Mouse (Mus musculus): ENCODE measurements at regions not wholly inside any gene's neighbourhood (a gene's known extent, or its start where the extent isn't known, plus 50 kb on each side); places are given as distances from the start of the nearest gene placed in this dataset.

DNA sequence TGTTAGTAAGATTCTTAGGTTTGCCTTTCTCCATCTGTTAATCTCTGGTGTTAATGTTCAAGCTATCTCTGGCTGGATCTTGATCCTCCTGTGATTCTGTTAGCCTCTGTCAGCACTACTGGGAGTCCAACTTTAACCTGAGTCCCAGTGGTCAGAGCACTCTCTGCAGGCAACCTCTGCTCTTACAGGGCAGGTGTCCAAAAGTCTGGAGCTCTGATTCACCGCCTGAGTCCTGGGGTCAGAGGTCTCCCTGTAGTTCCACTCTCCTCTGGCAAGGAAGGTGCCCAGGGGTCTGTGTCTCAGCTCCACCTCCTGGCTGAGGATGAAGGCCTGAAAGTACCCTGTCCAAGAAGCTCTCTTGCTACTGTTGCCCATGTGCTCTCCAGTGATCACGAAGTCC, 288.3 kb upstream of the Epha5 start:
- no peak for TF ChIP-seq CTCF (conservative IDR thresholded peaks at IDR 0.05; ENCODE audit: low read length)
- TF ChIP-seq NANOG (IDR thresholded peaks at IDR 0.05; ENCODE audit: borderline replicate concordance, low read length): no peak
